Mouse (Mus musculus) right cerebral cortex, postnatal 36 days (tissue): ENCODE results near the gene Mcm6.

ENCODE experiments used
- DNase-seq, 2 experiments: peaks; one replicate each; pipeline ENCODE4 v3.0.0; 2022; ENCODE audit warnings: low spot score in 2 of 2, mixed read lengths in 1 of 2

The Mcm6 gene

DNA sequence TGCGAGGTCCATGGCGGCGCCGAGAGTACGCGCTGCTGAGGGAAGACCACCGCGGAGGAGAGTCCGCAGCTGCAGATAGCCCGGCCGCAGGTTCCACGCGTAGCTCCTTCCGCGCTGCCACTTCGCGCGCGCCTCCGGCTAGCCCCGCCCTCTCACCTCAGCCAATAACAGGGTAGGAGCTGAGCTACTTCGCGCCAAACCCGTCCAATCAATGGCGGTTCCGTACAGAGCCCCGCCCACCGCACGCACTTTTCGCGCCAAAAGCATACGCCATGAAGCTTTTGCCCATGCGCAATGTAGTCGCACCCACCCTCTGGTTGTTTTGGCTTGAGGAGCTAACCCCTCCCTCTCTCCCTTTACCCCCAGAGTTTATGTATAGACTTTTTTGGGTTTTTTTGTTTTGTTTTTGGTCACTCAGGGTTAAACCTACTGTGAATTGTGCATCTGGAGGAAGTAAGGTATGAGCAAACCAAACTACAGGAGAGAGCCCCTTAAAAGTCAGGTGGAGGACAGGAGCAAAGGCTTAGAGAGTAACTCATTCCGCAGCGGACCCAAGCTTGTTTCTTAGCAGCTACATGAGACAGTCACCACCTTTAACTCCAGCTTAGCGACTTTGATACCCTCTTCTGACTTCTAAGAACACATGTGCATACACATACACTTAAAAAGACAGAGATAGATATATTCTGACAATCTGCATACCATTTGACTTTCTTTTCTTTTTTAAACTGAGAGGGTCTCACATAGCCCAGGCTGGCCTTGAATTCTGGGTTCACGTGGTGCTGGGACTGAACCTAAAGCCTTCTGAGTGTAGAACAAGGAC, at the start of gene Mcm6:
TSS of gene Mcm6 (minus strand) at position 111 of the 823 bp plus-strand sequence.
- peak; percentile 90 to 91 for DNase-seq

DNA sequence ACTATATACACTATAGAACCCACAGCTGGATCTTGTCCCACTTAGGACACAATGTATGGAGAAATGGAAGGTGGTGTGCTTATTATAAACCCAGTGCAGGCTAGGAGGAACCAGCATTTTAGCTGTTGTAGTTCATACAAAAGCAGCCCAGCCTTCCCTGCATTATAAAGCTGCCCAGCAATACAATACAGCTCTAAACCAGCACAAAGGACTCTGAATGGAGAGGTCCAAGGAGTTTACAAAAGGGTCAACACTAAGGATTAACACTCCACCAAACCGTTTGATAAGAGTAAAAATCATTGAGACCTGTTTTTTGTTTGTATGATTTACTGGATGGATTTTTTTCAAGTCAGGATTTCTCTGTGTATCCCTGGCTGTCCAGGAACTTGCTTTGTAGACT, 47.4 kb upstream of the Mcm6 start:
- no peak for DNase-seq

DNA sequence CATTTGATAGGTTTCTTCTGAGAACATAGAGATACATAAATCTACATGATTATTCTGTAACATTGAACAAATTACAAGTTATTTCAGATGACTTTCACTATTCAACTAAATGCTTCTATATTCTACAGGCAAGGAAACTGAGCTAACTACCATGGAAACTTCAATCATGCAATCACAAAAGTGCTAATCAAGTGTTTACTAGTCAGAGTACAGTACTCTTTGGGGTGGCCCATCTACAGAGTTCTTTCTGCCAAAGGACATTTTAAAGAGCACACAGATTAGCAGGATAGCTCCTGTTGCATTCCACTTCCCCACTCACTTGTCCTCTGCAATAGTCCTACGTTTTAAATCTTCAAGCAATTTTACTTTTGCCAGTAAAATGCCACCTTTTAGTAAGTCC, 46.2 kb upstream of the Mcm6 start:
- no peak for DNase-seq

DNA sequence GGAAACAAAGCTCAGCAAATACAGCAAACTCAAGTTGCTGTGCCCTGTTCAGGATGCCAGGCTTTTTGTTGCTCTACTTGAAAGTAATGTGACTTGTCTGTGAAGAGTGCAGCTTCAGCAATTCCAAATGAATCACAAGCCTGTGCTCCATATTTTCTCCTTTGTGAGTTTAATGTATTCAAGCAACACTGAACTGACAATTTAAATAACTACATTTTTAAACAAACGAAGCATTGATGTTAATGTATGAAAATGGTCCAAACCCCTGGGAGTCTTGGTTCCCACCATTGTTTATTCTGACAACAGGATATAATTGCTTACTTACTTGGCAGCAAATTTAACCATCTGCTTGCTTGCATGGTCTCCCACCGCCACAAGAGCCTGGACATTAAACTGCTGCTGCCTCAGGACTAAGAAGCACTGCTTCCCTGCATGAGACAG, 45.6 kb upstream of the Mcm6 start:
- DNase-seq, result no peak

DNA sequence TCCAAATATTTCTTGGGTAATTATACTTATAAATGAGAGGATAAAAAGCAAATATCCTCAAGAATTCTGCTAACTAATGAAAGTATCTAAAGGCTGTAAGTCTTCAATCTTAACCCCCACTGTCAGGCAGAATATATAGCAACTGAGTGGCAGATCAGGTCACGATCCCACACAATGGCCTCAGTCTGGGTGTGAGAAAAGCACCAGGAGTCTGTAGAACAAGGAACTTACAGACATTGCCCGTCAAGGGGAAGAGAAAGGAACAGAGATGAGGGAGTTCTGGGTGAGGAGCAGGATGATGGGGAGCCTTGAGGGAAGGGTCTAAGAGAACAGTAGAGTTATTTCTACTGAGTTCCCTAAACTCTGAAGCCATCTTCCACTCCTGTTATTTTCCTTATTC, 41.5 kb upstream of the Mcm6 start:
- no peak for DNase-seq

DNA sequence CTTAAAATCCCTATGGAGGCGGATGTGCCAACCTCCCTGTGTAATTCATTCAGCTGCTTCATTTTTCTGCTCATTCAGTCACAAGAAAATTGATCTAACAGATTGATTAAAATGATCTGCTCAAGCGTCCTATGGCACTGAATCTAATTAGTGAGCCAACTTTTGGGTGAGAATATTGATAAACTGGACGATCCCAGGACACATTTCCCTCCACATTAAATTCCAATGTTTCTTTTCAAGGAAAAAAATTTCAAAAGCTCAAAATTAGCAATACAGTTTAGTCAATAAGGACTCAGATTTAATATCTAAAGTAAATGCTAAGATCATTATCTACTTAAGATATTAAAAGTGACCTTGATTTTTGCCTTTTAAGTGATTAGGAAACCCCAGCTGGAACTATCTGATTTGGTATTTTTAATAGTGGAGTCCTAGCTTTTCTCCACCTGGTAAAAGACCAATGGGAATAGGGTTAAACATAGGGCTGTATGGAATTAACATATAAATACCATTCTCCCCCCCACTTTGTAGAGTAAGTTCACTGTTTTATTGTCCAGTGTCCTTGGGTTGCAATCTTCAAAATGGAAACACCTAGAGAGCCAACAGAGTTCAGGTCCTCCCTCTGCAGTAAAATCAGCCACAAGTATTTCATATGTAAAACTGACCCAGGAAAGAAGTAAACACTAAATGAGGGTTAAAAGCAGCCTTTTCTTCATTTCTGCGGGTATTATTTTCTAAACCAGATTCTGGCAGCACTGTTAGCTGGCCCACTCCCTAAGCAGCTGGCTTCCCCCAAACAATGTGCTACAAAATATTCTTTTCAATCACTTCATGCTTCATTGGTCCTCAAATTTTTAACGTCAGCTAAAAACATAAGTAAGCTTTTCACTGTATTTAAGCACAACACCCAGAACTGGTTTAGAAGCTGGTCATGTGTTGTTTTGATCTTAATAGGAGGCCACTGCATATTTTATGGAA, 40.8 kb upstream of the Mcm6 start:
- DNase-seq, result no peak

DNA sequence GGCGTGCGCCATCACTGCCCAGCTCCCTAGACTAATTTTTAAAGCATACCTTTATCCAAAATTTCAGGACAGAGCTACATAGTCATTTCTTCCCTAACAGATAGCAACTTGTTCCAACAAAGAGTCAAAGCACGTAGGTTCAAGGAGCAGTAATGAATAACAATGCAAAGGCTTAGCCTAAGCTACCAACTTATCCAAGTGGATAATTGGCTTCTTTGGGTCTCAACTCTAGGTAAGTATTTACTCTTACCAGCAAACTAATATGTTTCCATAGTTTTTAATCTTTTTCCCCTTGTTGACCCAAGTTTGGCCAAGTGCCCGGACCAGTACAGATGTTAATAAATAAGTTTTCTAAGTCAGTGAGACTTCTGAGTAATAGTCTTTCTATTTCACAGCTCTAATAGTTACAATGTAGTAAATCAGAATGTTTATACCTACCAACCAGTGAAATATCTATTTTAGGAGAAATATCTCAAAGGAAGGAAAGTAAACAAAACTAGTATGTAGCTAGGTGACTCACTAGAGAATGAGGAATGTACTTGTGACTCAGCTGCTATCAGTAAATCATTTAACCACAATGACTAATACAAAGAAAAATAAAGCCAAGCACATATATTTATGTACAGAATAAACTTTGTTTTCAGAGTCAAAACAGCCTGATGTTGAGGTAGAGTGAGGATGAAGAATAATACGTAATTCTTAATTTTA, 39.4 kb upstream of the Mcm6 start:
- no peak for DNase-seq

DNA sequence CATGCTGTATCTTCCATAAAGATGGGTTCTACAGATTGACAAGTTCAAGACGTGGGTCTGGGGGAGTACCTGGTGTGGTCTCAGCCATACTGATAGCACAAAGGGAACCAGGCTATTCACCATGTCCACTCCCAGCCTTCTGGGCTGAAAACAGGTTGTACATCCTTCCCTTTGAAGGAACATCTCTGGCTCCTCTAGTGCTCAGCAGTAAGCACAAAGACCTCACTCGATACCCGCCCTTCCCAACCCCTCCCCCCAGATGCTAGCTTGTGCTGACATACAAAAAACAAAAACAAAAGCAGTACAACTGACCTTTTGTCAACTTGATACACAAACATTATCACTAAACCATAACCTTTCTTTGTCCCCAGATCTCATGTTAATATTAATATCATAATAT, 35.2 kb upstream of the Mcm6 start:
- DNase-seq, result no peak

DNA sequence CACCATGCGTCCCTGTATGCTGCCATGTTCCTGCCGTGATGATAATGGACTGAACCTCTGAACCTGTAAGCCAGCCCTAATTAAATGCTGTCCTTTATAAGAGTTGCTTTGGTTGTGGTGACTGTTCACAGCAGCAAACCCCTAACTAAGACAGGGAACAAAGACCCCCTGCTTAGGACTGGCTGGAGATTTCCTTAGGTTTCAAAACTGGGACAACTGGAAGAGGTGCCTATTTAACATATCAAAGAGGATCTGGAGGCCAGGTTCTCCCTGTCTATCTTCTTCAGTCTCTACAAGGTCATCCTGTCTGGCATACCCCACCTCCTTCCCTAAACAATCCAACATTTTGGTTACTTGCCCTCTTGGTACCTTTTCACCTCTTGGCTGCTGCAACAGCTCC, 32.9 kb upstream of the Mcm6 start:
- no peak for DNase-seq

DNA sequence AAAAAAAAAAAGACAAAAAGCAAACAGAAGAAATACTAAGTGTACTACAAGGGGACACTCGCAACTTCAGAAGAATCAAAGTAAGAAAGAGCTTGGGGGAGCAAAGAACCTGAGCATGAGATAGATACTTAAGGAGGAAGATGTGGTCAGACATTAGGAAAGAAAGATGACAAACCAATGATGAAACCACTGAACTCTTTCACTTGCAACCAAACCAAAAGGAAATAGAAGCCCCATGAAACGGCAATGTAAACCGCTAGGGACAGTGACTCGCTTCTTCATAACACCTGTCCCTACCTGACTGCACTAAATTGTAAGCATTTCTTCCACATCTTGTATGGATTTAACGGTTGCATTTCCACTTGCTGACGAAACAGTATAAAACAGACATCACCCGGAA, 27.0 kb upstream of the Mcm6 start:
- no peak for DNase-seq

DNA sequence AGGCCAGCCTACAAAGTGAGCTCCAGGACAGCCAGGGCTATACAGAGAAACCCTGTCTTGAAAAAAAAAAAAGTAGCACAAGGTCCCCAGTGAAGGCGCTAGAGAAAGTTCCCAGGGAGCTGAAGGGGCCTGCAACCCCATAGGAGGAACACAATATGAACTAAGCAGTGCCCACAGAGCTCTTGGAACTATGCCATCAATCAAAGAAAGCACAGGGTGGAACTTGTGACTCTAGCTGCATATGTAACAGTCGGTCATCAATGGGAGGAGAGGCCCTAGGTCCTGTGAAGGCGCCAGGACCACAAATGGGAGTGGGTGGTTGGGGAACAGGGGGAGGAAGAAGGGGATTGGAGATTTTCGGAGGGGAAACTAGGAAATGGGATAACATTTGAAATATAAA, 17.4 kb upstream of the Mcm6 start:
- no peak for DNase-seq

DNA sequence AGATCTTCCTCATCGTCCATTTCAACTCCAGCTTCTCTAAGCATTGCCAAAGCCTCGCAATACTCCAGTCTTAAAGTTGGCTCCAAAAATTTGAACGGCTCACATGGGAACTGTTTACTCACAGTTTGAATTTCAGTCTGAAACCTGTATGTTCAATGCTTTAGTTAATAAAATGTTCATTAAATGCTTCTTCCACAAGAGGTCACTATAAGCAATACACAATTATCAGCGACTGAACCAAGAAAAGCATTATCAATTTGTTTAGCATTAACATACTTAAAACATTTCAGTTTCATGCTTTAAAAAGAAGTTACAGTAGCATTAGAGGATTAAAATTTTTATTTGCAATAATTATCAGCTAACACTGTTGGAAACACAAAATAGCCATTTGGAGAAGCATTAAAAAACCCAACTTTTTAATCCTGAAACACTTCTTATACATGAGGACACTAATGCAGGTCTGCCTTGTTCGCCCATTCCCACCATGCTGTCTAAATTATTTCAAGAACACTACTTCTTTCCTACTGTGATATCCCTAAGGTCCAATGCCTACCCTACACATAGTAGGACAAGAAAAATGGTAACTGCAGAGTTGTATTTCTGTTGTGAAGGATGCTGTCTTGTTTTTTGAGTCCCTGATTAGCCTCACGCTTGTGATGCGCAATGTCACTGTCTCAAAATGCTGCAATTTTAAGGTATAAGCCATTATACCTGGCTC, 12.8 kb upstream of the Mcm6 start:
- DNase-seq, result no peak

DNA sequence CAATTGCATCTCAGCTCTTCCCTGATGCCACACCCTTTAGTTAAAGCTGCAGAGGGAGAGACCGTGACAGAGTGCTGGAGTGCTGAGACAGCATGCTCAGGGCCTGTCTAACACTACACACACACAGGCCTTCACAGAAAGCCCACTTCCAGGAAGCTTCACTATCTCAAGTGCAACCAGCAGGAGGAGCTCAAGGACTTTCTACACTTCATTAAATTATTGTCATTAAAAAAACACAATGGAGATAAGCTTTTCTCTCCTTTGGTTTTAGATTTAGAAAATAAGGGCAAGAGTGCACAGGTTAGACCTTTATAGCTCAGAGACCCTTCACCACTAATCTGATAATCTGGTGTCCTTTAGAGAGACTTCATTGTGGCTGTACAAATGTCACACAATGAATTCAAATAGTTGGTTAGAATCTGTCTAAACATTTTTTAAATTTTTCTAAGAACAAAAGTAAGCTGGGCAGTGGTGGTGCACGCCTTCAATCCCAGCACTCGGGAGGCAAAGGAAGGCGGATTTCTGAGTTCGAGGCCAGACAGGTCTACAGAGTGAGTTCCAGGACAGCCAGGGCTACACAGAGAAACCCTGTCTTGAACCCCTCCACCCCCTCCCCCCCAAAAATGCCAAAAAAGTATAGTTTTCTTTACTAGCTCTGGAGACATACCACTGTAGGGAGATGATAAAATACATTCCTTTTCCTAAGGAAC, 9.4 kb upstream of the Mcm6 start:
- peak in 1 of 2 experiments; percentile 19 for DNase-seq

DNA sequence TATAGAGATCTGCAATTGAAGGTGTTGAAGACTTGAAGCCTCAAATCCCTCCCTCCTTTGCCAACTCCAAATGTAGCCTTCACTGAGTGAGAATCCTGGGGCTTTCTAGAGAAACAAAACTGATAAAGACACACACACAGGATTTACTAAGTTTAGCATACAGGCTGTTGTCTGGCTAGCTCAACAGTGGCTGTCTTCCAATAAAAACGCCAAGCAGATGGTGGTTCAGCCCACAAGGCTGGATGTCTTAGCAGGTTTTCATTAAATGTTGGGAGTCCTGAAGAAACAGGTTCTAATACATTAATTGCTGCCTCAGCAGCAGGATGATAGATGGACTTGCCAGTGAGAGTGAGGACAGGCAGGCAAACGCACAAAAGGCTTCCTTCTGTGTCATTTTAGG, 1.1 kb upstream of the Mcm6 start:
- DNase-seq, result peak; percentile 30 to 32

DNA sequence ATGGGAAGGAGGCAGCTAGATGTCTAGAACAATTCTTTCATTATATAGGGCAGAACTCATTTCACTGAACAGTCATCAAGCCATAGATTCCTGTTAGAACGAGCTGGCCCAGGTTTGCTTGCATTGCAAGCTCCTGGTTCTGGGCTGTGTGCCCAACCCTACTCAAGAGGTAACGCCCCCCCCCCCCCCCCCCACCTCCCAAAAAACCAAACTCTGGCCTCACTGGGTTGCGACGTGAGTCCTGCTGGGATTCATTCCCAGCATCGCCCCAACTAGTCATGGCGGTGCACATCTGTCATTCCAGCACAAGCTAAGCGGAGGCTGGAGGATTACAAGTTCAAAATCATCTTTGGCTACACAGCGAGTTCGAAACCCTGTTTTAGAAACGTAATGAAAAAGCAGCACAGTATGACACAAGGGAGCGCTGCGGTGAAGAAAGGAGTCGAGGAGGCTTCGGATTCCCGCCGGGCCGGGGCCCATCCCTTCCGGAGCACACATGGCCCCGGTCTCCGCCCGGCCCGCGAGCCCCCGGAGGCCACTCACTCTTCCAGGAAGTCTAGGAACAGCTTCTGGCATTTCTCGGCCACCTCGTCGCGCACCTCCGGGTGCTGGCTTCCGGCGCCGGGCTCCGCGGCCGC, 429 bp downstream of the Mcm6 start:
- DNase-seq, result no peak

DNA sequence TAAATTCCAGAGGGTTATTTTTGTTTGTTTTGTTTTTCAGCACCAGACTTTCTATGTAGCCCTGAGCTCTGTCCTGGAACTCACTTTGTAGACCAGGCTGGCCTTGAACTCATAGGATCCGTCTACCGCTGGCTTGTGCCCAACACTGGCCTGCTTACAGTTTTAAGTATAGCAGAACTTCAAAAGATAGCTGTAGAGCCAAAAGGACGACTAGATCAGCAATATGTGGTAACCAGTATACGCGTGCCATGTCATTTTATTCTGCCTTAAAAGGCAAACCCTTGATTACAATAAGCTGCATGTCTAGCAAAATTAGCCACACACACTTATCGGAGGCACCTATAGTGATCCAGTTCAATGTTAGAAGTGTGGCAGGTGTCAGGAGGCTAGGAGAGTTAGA, 1.2 kb downstream of the Mcm6 start:
- DNase-seq, result no peak

DNA sequence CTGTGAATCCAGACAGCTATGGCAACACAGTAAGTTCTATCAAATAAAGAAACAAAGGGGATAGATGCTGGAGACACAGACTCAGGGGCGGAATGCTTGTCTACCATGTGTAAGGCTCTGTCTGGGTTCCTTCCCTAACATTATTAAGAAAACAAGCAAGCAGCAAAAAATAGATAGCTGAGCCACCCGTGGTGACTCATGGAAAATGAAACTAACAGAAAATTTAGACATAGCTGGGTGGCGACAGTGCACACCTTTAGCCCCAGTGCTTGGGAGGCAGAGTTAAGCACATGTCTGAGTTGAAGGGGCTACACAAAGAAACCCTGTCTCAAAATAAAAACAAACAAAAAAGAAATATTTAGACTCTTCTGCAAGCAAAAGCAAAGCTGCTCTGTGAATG, 2.0 kb downstream of the Mcm6 start:
- no peak for DNase-seq

DNA sequence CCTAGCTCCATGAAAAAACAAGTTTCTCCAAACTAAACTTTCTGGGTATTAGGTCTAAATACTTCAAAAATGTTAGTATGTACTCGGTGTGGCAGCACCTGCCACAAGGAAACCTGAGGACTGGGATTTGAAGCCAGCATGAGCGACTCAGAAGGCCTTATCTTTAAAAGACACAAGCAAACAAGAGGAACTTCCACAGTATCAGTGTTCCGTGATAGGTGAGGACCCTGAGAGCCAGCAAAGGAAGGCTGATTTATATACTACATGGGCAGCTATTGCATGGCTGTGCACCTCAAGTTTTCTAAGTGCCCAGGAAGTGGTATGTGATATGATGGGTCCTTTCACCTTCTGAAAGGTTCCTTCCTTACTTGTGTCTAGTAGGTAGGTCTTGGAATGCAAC, 6.4 kb downstream of the Mcm6 start:
- DNase-seq, result no peak

DNA sequence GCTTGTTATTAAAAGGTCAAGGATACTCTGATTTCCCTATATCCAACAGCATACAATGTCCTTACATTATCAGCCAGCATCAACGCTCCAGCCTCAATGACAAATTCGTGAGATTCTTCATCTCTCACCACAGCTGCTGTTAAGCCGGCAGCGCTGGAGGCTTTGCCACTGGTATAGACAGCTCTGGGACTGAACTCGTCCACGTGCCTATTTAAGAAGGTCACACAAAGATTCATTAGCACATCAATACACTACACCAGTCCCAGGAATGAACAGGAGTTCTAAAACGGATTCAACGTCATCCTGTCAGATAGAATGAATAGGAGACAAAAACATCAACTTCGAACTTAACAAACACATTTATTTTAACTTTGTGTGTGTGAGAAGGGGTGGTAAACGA, 15.2 kb downstream of the Mcm6 start:
- DNase-seq, result no peak

DNA sequence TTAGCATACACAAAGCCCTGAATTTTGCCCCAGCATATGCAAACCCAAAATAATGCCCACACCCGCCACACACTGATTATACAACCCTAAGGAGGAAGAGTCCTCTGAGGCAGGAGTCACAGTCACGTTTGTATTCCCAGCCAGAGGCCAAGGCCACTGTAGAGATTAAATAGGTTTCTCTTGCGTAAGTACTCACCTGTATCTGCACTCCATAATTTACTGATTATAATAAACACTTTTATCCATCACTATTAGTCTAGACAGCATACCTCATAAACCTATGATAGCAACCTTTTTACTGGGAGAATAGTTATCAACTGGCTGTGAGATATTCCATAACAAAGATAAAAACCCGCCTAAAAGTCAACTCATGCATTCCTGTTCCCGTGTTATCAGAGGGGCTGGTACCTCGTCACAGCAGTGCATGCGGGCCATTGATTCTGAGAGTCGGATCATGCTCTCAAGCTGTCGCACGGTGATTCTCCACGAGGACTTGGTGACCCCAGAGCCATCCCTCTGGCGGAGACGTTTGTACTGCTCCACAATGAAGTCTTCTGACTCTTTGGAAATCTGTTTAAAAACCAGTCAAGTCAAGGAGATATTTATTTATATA, 21.6 kb downstream of the Mcm6 start:
- no peak for DNase-seq
